Mouse (Mus musculus) MEL (cell line): ENCODE results near the gene Tnnt1. TPM values are rescaled to one million over a fixed set of nuclear protein-coding genes. Genes with fewer than 3 reads are reported as not detected.

Experiments used
- DNase-seq: peaks from one replicate; pipeline ENCODE4 v3.0.0; 2011; ENCODE audit warnings: low read depth, low spot score
- H3K27ac ChIP-seq: 2 replicates; pipeline ENCODE4 v1.5.1; 2012; ENCODE audit warnings: low read depth, mild to moderate bottlenecking, control low read depth, low read length, moderate library complexity; ENCODE audit not compliant: control insufficient read depth
- H3K27me3 ChIP-seq, 2 experiments: fragments of 150-350 bp in 1 of 2; sonication (generic) in 1 of 2; 2 replicates each; pipeline ENCODE4 v1.6.1; 2012; ENCODE audit warnings: low read length in 2 of 2, mild to moderate bottlenecking in 2 of 2, improper control_type of control experiment in 1 of 2, moderate library complexity in 1 of 2; ENCODE audit not compliant: insufficient read depth in 2 of 2, control insufficient read depth in 1 of 2
- H3K36me3 ChIP-seq, 2 experiments: 2 replicates each; pipeline ENCODE4 v1.6.1; 2012 to 2014; ENCODE audit warnings: low read length in 2 of 2, improper control_type of control experiment in 1 of 2, inconsistent platforms in 1 of 2, mild to moderate bottlenecking in 1 of 2; ENCODE audit not compliant: insufficient read depth in 2 of 2, control insufficient read depth in 1 of 2
- H3K4me1 ChIP-seq, 2 experiments: fragments of 150-350 bp in 1 of 2; sonication (generic) in 1 of 2; 2 replicates each; pipeline ENCODE4 v1.6.1; 2012; ENCODE audit warnings: low read length in 2 of 2, improper control_type of control experiment in 1 of 2, mild to moderate bottlenecking in 1 of 2; ENCODE audit not compliant: insufficient read depth in 2 of 2, control insufficient read depth in 1 of 2
- H3K4me3 ChIP-seq, 2 experiments: fragments of 150-350 bp in 1 of 2; sonication (generic) in 1 of 2; 2 replicates each; pipeline ENCODE4 v1.5.1; 2012; ENCODE audit warnings: low read depth in 2 of 2, low read length in 2 of 2, mild to moderate bottlenecking in 2 of 2, moderate library complexity in 2 of 2, control low read depth in 1 of 2, improper control_type of control experiment in 1 of 2; ENCODE audit not compliant: control insufficient read depth in 1 of 2, insufficient read depth in 1 of 2
- H3K79me2 ChIP-seq: 2 replicates; pipeline ENCODE4 v1.6.1; 2012; ENCODE audit warnings: mild to moderate bottlenecking, low read length, moderate library complexity; ENCODE audit not compliant: control insufficient read depth, poor library complexity, insufficient read depth
- H3K9ac ChIP-seq: 2 replicates; pipeline ENCODE4 v1.6.1; 2012; ENCODE audit warnings: low read depth, mild to moderate bottlenecking, control low read depth, low read length, moderate library complexity; ENCODE audit not compliant: control insufficient read depth, poor library complexity, severe bottlenecking
- H3K9me3 ChIP-seq: fragments of 150-350 bp; sonication (generic); replicated peaks from 2 replicates; pipeline ENCODE4 v1.6.1; 2012; ENCODE audit warnings: mild to moderate bottlenecking, low read length, improper control_type of control experiment, moderate library complexity; ENCODE audit not compliant: insufficient read depth
- BHLHE40 ChIP-seq: IDR thresholded peaks from 2 replicates; pipeline ENCODE4 v1.6.1; 2012; ENCODE audit warnings: low read depth, mild to moderate bottlenecking, inconsistent platforms, low read length, improper control_type of control experiment, borderline replicate concordance
- CHD1 ChIP-seq: IDR thresholded peaks from 2 replicates; pipeline ENCODE4 v1.6.1; 2012; ENCODE audit warnings: low read depth, mild to moderate bottlenecking, inconsistent platforms, low read length, improper control_type of control experiment
- CHD2 ChIP-seq: IDR thresholded peaks from 2 replicates; pipeline ENCODE4 v1.6.1; 2011; ENCODE audit warnings: low read length, improper control_type of control experiment
- CTCF ChIP-seq, 3 experiments: IDR thresholded peaks in 2 of 3; conservative IDR thresholded peaks in 1 of 3; 2 replicates each; pipeline ENCODE4 v1.5.1; 2011 to 2012; ENCODE audit warnings: low read length in 3 of 3, low read depth in 2 of 3, mild to moderate bottlenecking in 2 of 3, improper control_type of control experiment in 1 of 3, inconsistent platforms in 1 of 3, mixed read lengths in 1 of 3, moderate library complexity in 1 of 3; ENCODE audit not compliant: control insufficient read depth in 1 of 3, insufficient read depth in 1 of 3, poor library complexity in 1 of 3, severe bottlenecking in 1 of 3
- E2F4 ChIP-seq: IDR thresholded peaks from 2 replicates; pipeline ENCODE4 v1.6.1; 2011; ENCODE audit warnings: low read depth, low read length, improper control_type of control experiment, borderline replicate concordance
- ELF1 ChIP-seq: IDR thresholded peaks from 2 replicates; pipeline ENCODE4 v1.6.1; 2014; ENCODE audit warnings: low read depth, mild to moderate bottlenecking, inconsistent platforms, low read length, improper control_type of control experiment, moderate library complexity
- EP300 ChIP-seq, 2 experiments: IDR thresholded peaks; 2 replicates each; pipeline ENCODE4 v1.6.1; 2011; ENCODE audit warnings: improper control_type of control experiment in 2 of 2, low read length in 2 of 2, low read depth in 1 of 2, mild to moderate bottlenecking in 1 of 2
- ETS1 ChIP-seq: IDR thresholded peaks from 2 replicates; pipeline ENCODE4 v1.6.1; 2012; ENCODE audit warnings: low read depth, mild to moderate bottlenecking, inconsistent platforms, low read length, improper control_type of control experiment, moderate library complexity
- GATA1 ChIP-seq: IDR thresholded peaks from 2 replicates; pipeline ENCODE4 v1.6.1; 2011; ENCODE audit warnings: low read depth, low read length, improper control_type of control experiment
- HCFC1 ChIP-seq: IDR thresholded peaks from 2 replicates; pipeline ENCODE4 v1.6.1; 2012; ENCODE audit warnings: low read depth, mild to moderate bottlenecking, inconsistent platforms, low read length, improper control_type of control experiment, moderate library complexity
- JUND ChIP-seq: IDR thresholded peaks from 2 replicates; pipeline ENCODE4 v1.6.1; 2011; ENCODE audit warnings: low read depth, mild to moderate bottlenecking, improper control_type of control experiment, low read length
- KAT2A ChIP-seq: conservative IDR thresholded peaks from 2 replicates; pipeline ENCODE4 v1.6.1; 2012; ENCODE audit warnings: low read depth, low read length, improper control_type of control experiment, inconsistent platforms
- MAFK ChIP-seq: IDR thresholded peaks from 2 replicates; pipeline ENCODE4 v1.6.1; 2011; ENCODE audit warnings: low read depth, mild to moderate bottlenecking, low read length, improper control_type of control experiment, borderline replicate concordance
- MAX ChIP-seq: IDR thresholded peaks from 2 replicates; pipeline ENCODE4 v1.6.1; 2011; ENCODE audit warnings: low read length, improper control_type of control experiment
- MAZ ChIP-seq: IDR thresholded peaks from 2 replicates; pipeline ENCODE4 v1.6.1; 2012; ENCODE audit warnings: low read depth, mild to moderate bottlenecking, inconsistent platforms, low read length, improper control_type of control experiment
- MEF2A ChIP-seq: IDR thresholded peaks from 2 replicates; pipeline ENCODE4 v1.6.1; 2014; ENCODE audit warnings: low read depth, mild to moderate bottlenecking, inconsistent platforms, low read length, improper control_type of control experiment; ENCODE audit not compliant: poor library complexity, insufficient replicate concordance, severe bottlenecking; ENCODE audit errors: extremely low read depth
- MXI1 ChIP-seq: IDR thresholded peaks from 2 replicates; pipeline ENCODE4 v1.6.1; 2011; ENCODE audit warnings: mild to moderate bottlenecking, low read depth, low read length, improper control_type of control experiment
- MYC ChIP-seq: IDR thresholded peaks from 2 replicates; pipeline ENCODE4 v1.6.1; 2011; ENCODE audit warnings: low read depth, mild to moderate bottlenecking, low read length, improper control_type of control experiment, moderate library complexity
- NELFE ChIP-seq: IDR thresholded peaks from 2 replicates; pipeline ENCODE4 v1.6.1; 2011; ENCODE audit warnings: low read depth, low read length, improper control_type of control experiment
- POLR2AphosphoS2 ChIP-seq: IDR thresholded peaks from 2 replicates; pipeline ENCODE4 v1.6.1; 2011; ENCODE audit warnings: low read length, improper control_type of control experiment
- POLR2AphosphoS5 ChIP-seq: IDR thresholded peaks from 2 replicates; pipeline ENCODE4 v1.6.1; 2012; ENCODE audit warnings: low read depth, borderline replicate concordance, mild to moderate bottlenecking, inconsistent platforms, low read length, moderate library complexity, mixed read lengths
- RAD21 ChIP-seq: IDR thresholded peaks from 2 replicates; pipeline ENCODE4 v1.6.1; 2011; ENCODE audit warnings: mild to moderate bottlenecking, low read depth, low read length, improper control_type of control experiment
- RCOR1 ChIP-seq: IDR thresholded peaks from 2 replicates; pipeline ENCODE4 v1.6.1; 2012; ENCODE audit warnings: low read depth, mild to moderate bottlenecking, inconsistent platforms, low read length, improper control_type of control experiment
- SIN3A ChIP-seq: IDR thresholded peaks from 2 replicates; pipeline ENCODE4 v1.6.1; 2012; ENCODE audit warnings: low read length, improper control_type of control experiment, inconsistent platforms
- SMC3 ChIP-seq: IDR thresholded peaks from 2 replicates; pipeline ENCODE4 v1.6.1; 2011; ENCODE audit warnings: low read depth, low read length, improper control_type of control experiment
- TAL1 ChIP-seq: IDR thresholded peaks from 2 replicates; pipeline ENCODE4 v1.6.1; 2012; ENCODE audit warnings: mild to moderate bottlenecking, inconsistent platforms, low read length, moderate library complexity, mixed read lengths
- TBP ChIP-seq: IDR thresholded peaks from 2 replicates; pipeline ENCODE4 v1.8.0; 2011; ENCODE audit warnings: low read depth, low read length, improper control_type of control experiment
- TCF12 ChIP-seq: IDR thresholded peaks from 2 replicates; pipeline ENCODE4 v1.6.1; 2014; ENCODE audit warnings: low read depth, mild to moderate bottlenecking, inconsistent platforms, low read length, improper control_type of control experiment, moderate library complexity
- UBTF ChIP-seq: IDR thresholded peaks from 2 replicates; pipeline ENCODE4 v1.6.1; 2012; ENCODE audit warnings: low read depth, mild to moderate bottlenecking, inconsistent platforms, low read length, improper control_type of control experiment, moderate library complexity, borderline replicate concordance; ENCODE audit not compliant: insufficient read depth
- USF1 ChIP-seq: IDR thresholded peaks from 2 replicates; pipeline ENCODE4 v1.6.1; 2014; ENCODE audit warnings: low read depth, mild to moderate bottlenecking, inconsistent platforms, low read length, improper control_type of control experiment, moderate library complexity
- USF2 ChIP-seq, 2 experiments: IDR thresholded peaks; 2 replicates each; pipeline ENCODE4 v1.6.1; 2011 to 2012; ENCODE audit warnings: improper control_type of control experiment in 2 of 2, low read length in 2 of 2, borderline replicate concordance in 1 of 2, inconsistent platforms in 1 of 2, low read depth in 1 of 2, mild to moderate bottlenecking in 1 of 2; ENCODE audit not compliant: insufficient read depth in 1 of 2
- ZC3H11A ChIP-seq: IDR thresholded peaks from 2 replicates; pipeline ENCODE4 v1.6.1; 2012; ENCODE audit warnings: low read depth, mild to moderate bottlenecking, inconsistent platforms, low read length, improper control_type of control experiment
- ZKSCAN1 ChIP-seq: IDR thresholded peaks from 2 replicates; pipeline ENCODE4 v1.6.1; 2012; ENCODE audit warnings: low read depth, mild to moderate bottlenecking, inconsistent platforms, low read length, improper control_type of control experiment, moderate library complexity
- ZMIZ1 ChIP-seq: IDR thresholded peaks from 2 replicates; pipeline ENCODE4 v1.6.1; 2012; ENCODE audit warnings: low read depth, mild to moderate bottlenecking, inconsistent platforms, low read length, improper control_type of control experiment, moderate library complexity
- ZNF384 ChIP-seq: IDR thresholded peaks from 2 replicates; pipeline ENCODE4 v1.6.1; 2012; ENCODE audit warnings: low read depth, mild to moderate bottlenecking, inconsistent platforms, low read length, improper control_type of control experiment
- polyA plus RNA-seq, 2 experiments: library from polyadenylated mRNA; stranded (reverse) in 1 of 2; unstranded in 1 of 2; fragments of >175 nt in 1 of 2; fragments of >200 nt in 1 of 2; gene quantifications; 2 replicates each; pipeline versions ENCODE4 v1.2.1 to v1.2.4; 2012; ENCODE audit warnings: low replicate concordance in 2 of 2, low read depth in 1 of 2; ENCODE audit not compliant: insufficient read length in 2 of 2, insufficient read depth in 1 of 2, missing spikeins in 1 of 2
- total RNA-seq: library from RNA; depleted of rRNA; stranded (reverse); fragments of 300-350 nt; gene quantifications from 2 replicates; pipeline ENCODE4 v1.2.3, GENCODE M21; 2012

Gene Tnnt1
- total and polyA plus RNA-seq, 3 experiments = 5.0 to 16.4 TPM; not detected in 1

DNA sequence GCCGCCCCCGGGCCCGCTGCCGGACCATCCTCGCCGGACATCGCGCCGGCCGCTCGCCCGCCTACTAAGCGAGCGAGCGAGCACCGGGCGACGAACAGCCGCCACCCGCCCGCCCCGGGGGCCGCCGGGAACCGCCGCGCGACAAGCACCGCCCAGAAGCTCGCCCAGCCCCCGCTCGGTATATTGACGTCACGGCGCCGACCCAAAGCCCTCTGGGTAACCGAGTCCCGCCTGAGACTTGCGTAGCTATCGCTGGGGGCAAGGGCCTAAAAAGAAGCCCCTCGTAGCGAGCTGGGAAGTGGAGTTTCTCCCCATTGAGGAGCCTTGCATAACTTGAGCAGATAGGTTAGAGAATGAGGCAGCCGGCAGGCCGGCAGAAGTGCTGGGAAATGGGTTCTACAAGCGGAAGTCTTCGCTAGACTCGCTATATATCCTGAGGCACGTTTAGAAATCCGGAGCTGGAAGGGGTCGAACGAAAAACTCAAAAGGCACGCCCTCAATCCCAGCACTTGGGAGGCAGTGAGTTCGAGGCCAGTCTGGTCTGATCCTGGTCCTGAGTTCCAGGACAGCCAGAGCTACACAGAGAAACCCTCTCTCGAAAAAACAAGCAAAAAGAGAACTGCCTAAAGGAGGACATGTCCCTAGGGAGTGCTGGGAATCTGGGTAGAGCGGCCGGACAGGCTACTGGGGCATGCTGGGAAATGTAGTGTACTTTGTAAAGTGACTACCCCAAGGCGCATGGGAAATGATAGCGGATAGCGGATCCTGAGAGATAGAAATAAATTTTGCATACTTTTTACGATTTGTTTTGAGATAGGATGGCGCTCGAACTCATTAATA is 14.4 kb downstream of the Tnnt1 start, which contains the start of gene Ppp1r12c:
TSS of gene Ppp1r12c (minus strand) at position 123 of the 840 bp plus-strand sequence.
- H3K27me3 ChIP-seq = no peaks in the 10 kb centered on the region
- H3K79me2 ChIP-seq = peaks cover 47% of the 10 kb centered on the region
- peaks cover 3 to 32% of the 10 kb centered on the region in 2 experiments; a peak in 3 of 4 replicates for H3K36me3 ChIP-seq
- H3K4me3 ChIP-seq = peak within 1 kb of the TSS; percentile 90 to 95
- H3K4me1 ChIP-seq = peaks cover 10 to 39% of the 10 kb centered on the region in 2 experiments
- H3K9me3 ChIP-seq = no peaks in the 10 kb centered on the region
- H3K27ac ChIP-seq = peak within 1 kb of the TSS; percentile 87
- H3K9ac ChIP-seq = peak within 1 kb of the TSS; percentile 93
- peak; percentile 92 for DNase-seq
- TF ChIP-seq HCFC1 (peak; percentile 89), MAFK (no peak), MXI1 (peak; percentile 73), MAX (0 out of 2 replicates have a peak, but pooled peaks have one; percentile 1), ZC3H11A (no peak), ZNF384 (no peak), ELF1 (peak; percentile 58), E2F4 (no peak), ZMIZ1 (peak; percentile 68), RCOR1 (no peak), SIN3A (peak; percentile 55), CHD2 (no peak), BHLHE40 (peak; percentile 35; the same call in 1 of the 2 replicates), TBP (peak; percentile 74), UBTF (no peak), EP300 (IDR thresholded peaks at IDR 0.05; ENCODE audit: low read depth in 1 of 2, low read length in 2 of 2) (no peak; a peak in 1 of 4 replicates), TCF12 (peak; percentile 50), USF1 (no peak), ZKSCAN1 (no peak), GATA1 (peak; percentile 35; the same call in 1 of the 2 replicates), MAZ (peak; percentile 71), CHD1 (peak; percentile 97), MEF2A (no peak), POLR2AphosphoS2 (0 out of 2 replicates have a peak, but pooled peaks have one; percentile 55), JUND (no peak), RAD21 (no peak), ETS1 (peak; percentile 6; the same call in 1 of the 2 replicates), CTCF (IDR thresholded peaks at IDR 0.05 in 2 of 3, conservative IDR thresholded peaks at IDR 0.05 in 1 of 3; ENCODE audit: control insufficient read depth in 1 of 3, insufficient read depth in 1 of 3, low read depth in 2 of 3, low read length in 3 of 3, poor library complexity in 1 of 3, severe bottlenecking in 1 of 3) (0 out of 6 replicates have a peak, but pooled peaks of 1 of the 3 experiments have one; percentile 0), USF2 (IDR thresholded peaks at IDR 0.05; ENCODE audit: borderline replicate concordance in 1 of 2, insufficient read depth in 1 of 2, low read depth in 1 of 2, low read length in 2 of 2) (no peak), TAL1 (no peak), KAT2A (peak; percentile 84), MYC (peak; percentile 73; the same call in 1 of the 2 replicates), POLR2AphosphoS5 (no peak), SMC3 (no peak), NELFE (peak; percentile 75)
